8 mouse cellular contexts compared by ENCODE assay signal in the genomic region with DNA sequence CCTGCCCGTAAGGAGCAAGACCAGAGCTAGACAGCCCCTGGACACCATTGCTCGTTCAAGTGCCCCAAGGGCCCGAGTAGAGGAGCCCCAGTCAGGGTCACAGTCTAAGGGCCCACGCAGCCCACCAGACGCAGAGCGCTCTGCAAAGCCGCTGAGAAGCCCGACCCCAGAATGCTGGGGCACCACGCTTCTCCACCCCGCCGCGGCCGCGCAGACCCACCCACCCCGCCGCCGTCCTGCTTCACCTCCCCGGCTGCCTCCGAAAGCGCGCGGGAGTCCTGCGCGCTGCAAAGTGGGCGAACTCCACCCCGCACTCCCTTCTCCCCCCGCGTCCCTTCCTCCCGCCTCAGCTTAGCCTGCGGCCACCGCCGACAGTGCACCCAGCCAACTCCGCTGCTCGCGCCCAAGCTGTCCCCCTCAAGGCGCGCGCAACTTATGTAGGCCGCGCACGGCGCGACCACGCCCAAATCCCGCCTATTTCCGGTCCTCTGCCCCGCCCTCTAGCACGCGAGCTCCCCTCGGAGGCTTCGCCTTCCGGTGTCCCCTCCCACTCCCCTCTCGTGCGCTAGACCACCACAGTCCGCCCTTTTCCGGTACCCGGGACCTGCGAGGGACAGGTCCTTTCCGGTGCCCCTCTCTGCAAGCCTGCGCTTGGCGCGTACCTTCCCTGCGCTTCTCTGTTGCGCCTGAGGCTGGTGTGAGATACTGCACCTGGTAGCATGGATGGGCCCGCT. TPM values are rescaled to one million over a fixed set of nuclear protein-coding genes. Genes with fewer than 3 reads are reported as not detected.
DNase-seq lines count a peak whose midpoint lies in the region; ATAC-seq and TF ChIP-seq lines count a peak whose summit lies in the region.

A gene (minus strand): TSS at position 465 of the 734 bp plus-strand sequence.

- no peak; the same call in 1 of the 2 replicates for TF ChIP-seq EP300 in lung, postnatal 0 days (IDR thresholded peaks at IDR 0.05)

- WGBS in hindbrain, embryonic 10.5 days: under 1% methylated on average over 65 of the region's 65 CpGs
- WGBS in lung, postnatal 0 days: 1% methylated on average over 43 of the region's 65 CpGs

- H3K4me3 ChIP-seq in hindbrain, embryonic 10.5 days: peak within 1 kb of the TSS; percentile 83
- H3K4me3 ChIP-seq in lung, postnatal 0 days (ENCODE audit: low read depth, low read length): peak within 1 kb of the TSS; percentile 78

- peak within 1 kb of the TSS; percentile 93 for H3K27ac ChIP-seq in hindbrain, embryonic 10.5 days
- peak within 1 kb of the TSS; percentile 64 for H3K27ac ChIP-seq in lung, postnatal 0 days (ENCODE audit: low read length)

- peak; percentile 96 for ATAC-seq in frontal cortex, adult (ENCODE audit: low TSS enrichment)
- ATAC-seq in lung, postnatal 0 days: peak; percentile 98

- peaks cover 19% of the 10 kb centered on the region for H3K4me1 ChIP-seq in hindbrain, embryonic 10.5 days (replicated peaks)
- H3K4me1 ChIP-seq in lung, postnatal 0 days (ENCODE audit: insufficient read depth, low read depth, low read length): no peaks in the 10 kb centered on the region

- no peaks in the 10 kb centered on the region for H3K9me3 ChIP-seq in hindbrain, embryonic 10.5 days
- no peaks in the 10 kb centered on the region for H3K9me3 ChIP-seq in lung, postnatal 0 days (ENCODE audit: low read length)

- DNase-seq in MEL-GATA-1-ER (ENCODE audit: extremely low read depth, low read depth): peak; percentile 79
- peak; percentile 90 for DNase-seq in cerebellum, adult 8-10 months
- DNase-seq in hindbrain, embryonic 10.5 days (ENCODE audit: low spot score): peak; percentile 97
- DNase-seq in layer of hippocampus, adult 9-11 months: peak; percentile 87
- peak; percentile 94 for DNase-seq in lung, postnatal 0 days (ENCODE audit: low spot score)
- DNase-seq in ovary, postnatal 14 days (ENCODE audit: low spot score): peak; percentile 94
- DNase-seq in thymus, postnatal 14 days: peak; percentile 99

- peak within 1 kb of the TSS; percentile 46 for H3K9ac ChIP-seq in lung, postnatal 0 days (replicated peaks; ENCODE audit: low read depth)

- H3K4me2 ChIP-seq in lung, postnatal 0 days (replicated peaks; ENCODE audit: low read depth, low read length): peak within 1 kb of the TSS; percentile 95

- TF ChIP-seq CTCF in lung, postnatal 0 days (IDR thresholded peaks at IDR 0.05): peak; percentile 39

- no peaks in the 10 kb centered on the region for H3K27me3 ChIP-seq in hindbrain, embryonic 10.5 days (ENCODE audit: insufficient read depth, poor library complexity, severe bottlenecking)
- H3K27me3 ChIP-seq in lung, postnatal 0 days (replicated peaks; ENCODE audit: insufficient read depth, low read length): no peaks in the 10 kb centered on the region

- H3K36me3 ChIP-seq in hindbrain, embryonic 10.5 days: no peaks in the 10 kb centered on the region
- H3K36me3 ChIP-seq in lung, postnatal 0 days (ENCODE audit: insufficient read depth, low read length): no peaks in the 10 kb centered on the region

RNA-seq across cellular contexts. Expression of the gene that starts here (rescaled TPM):
- polyA plus RNA-seq in hindbrain, embryonic 10.5 days (2016; fragmentation: Nextera tagmentation; extraction: Ambion mirVana): 15.9 and 18.5 TPM in 2 replicates
- 3.8 and 5.1 TPM in 2 replicates for polyA plus RNA-seq in lung, postnatal 0 days (2015; fragmentation: Nextera tagmentation; extraction: Ambion mirVana)

Comparison
In these comparisons a context has a peak if more than half of its experiments do, and no peak if none do; other contexts are left out.
1. Peak in every context shown above with its lines: DNase-seq, ATAC-seq, H3K4me3 ChIP-seq and H3K27ac ChIP-seq.